Mouse (Mus musculus) hindbrain, embryonic 12.5 days (tissue): ENCODE data around the gene Apbb1. TPM values are rescaled to one million over a fixed set of nuclear protein-coding genes. Genes with fewer than 3 reads are reported as not detected.

Source experiments
- ATAC-seq: fragments of 200-750 bp; cut with Nextera tagmentation; 2 replicates; pipeline ENCODE4 v1.8.0; 2017; ENCODE audit warnings: moderate TSS enrichment; ENCODE audit not compliant: low FRiP score
- H3K27ac ChIP-seq: fragments of 300-500 bp; sonication (generic); 2 replicates; pipeline ENCODE4 v1.5.1; 2016; ENCODE audit warnings: mild to moderate bottlenecking
- H3K27me3 ChIP-seq: fragments of 300-500 bp; sonication (generic); 2 replicates; pipeline ENCODE4 v1.6.1; 2016; ENCODE audit warnings: mild to moderate bottlenecking
- H3K36me3 ChIP-seq: fragments of 300-500 bp; sonication (generic); 2 replicates; pipeline ENCODE4 v1.6.1; 2016; ENCODE audit warnings: mild to moderate bottlenecking
- H3K4me1 ChIP-seq: fragments of 300-500 bp; sonication (generic); 2 replicates; pipeline ENCODE4 v1.6.1; 2016
- H3K4me2 ChIP-seq: fragments of 300-500 bp; sonication (generic); replicated peaks from 2 replicates; pipeline ENCODE4 v1.6.1; 2016; ENCODE audit warnings: mild to moderate bottlenecking
- H3K4me3 ChIP-seq: fragments of 300-500 bp; sonication (generic); 2 replicates; pipeline ENCODE4 v1.5.1; 2016; ENCODE audit warnings: mild to moderate bottlenecking
- H3K9ac ChIP-seq: fragments of 300-500 bp; sonication (generic); 2 replicates; pipeline ENCODE4 v1.6.1; 2016; ENCODE audit warnings: mild to moderate bottlenecking, moderate library complexity
- H3K9me3 ChIP-seq: fragments of 300-500 bp; sonication (generic); replicated peaks from 2 replicates; pipeline ENCODE4 v1.6.1; 2016; ENCODE audit warnings: mild to moderate bottlenecking
- WGBS: fragments of 180-500 bp; shearing (Covaris S2); methylation state at CpG from one replicate; pipeline ENCODE4 v1.1.7; 2016; 5-methylcytosine and 5-hydroxymethylcytosine counted together
- polyA plus RNA-seq: library from polyadenylated mRNA; unstranded; fragments of >200 nt; fragmentation: Nextera tagmentation; extraction: Ambion mirVana; gene quantifications from 2 replicates; pipeline ENCODE4 v1.2.1, GENCODE M21; 2016

Gene Apbb1
- polyA plus RNA-seq, 1 experiment from 2014 or later: 170 TPM

DNA sequence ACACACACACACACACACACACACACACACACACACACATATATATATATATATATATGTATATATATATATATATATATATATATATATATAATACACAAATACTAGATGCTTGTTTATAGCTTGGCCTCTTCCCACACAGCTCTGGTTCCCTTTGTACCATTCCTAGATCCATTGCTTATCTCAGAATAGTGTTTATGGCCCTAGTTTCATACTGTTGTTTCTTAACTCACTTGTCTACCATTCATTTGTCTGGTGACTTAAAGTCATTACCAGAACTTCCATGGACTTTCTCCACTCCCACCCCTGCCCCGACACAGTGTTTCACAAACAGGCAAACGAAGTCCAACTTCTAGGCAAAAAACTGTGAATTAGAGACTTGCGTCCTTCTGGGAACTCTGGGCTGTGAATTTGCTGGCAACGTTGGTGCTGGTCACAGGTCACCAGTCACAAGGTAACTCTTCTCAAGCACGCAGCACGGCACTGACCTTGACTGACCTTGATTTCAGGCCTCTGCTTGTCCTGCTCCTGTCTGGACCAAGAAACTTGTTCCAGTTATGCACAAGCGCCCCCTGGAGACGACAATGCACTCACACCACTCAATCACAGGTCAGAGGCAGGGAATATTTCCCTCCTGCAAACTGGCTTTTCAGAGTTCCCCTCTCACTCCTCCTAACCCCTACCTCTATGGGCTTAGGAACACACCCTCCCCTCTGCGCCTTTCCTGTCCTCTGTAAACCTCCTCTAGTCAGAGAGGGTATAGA is 21.6 kb upstream of the Apbb1 start:
- 36% methylated on average over 9 of the region's 9 CpGs for WGBS
- no peak overlapping the region for H3K4me3 ChIP-seq
- no peaks in the 10 kb centered on the region for H3K27me3 ChIP-seq
- no peaks in the 10 kb centered on the region for H3K4me1 ChIP-seq
- H3K4me2 ChIP-seq: no peak overlapping the region
- H3K27ac ChIP-seq: no peak overlapping the region
- no peaks in the 10 kb centered on the region for H3K36me3 ChIP-seq
- no peak overlapping the region for H3K9ac ChIP-seq
- peak; percentile 71 for ATAC-seq
- no peaks in the 10 kb centered on the region for H3K9me3 ChIP-seq

DNA sequence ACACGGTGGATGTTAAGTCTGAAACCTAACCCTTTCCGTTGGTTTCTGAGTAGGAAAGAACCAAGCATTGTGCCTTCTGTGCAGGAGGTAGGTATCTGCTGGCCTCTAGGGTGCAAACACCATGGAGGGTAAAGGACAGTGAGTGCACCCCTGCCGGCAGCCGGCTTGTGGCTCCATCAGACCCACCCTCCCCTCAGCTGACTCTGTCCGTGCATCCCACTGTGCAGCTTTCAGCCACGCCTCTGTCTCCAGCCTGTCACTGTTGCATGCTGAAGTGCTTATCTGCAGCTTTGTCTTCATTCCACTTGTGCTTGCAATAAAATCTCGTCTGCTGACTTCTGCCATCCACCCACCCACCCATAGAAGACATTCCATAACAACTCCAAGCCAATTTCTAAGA is 8.6 kb upstream of the Apbb1 start:
- Histone ChIP-seq H3K9ac (no peak overlapping the region), H3K27me3 (no peaks in the 10 kb centered on the region), H3K4me3 (no peak overlapping the region), H3K4me2 (no peak overlapping the region), H3K9me3 (no peaks in the 10 kb centered on the region), H3K4me1 (no peaks in the 10 kb centered on the region), H3K36me3 (no peaks in the 10 kb centered on the region), H3K27ac (no peak overlapping the region)
- ATAC-seq: no peak
- 26% methylated on average over 7 of the region's 7 CpGs for WGBS

DNA sequence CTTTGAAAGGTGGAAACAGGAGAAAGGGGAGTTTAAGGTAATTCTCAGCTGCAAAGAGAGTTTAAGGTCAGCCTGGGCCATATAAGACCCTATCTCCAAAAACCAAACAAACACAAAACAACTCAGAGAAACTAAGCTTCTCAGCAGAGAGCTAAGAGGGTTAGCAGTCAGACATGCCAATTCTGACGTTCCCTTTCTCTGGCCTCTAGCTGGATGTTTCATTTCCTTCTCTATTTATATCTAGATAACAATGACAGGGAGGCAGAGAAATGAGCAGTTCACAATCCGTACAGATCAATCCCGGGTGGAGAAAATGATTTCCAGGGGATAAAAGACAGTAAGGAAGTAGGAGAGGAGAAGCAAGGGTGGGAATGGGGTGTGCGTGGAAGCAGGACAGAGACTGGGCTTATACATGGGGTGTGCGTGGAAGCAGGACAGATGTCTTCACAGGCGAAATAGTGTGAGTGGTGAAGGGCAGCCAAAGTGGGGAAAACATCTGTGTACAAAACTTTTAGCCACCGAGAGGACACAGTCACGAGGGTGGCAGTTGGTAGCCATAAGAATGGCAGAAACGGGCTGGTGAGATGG is 7.0 kb upstream of the Apbb1 start:
- no peaks in the 10 kb centered on the region for H3K36me3 ChIP-seq
- H3K27me3 ChIP-seq: no peaks in the 10 kb centered on the region
- no peak overlapping the region for H3K4me3 ChIP-seq
- no peak overlapping the region for H3K4me2 ChIP-seq
- ATAC-seq: no peak
- H3K27ac ChIP-seq: no peak overlapping the region
- WGBS: 75% methylated on average over 9 of the region's 9 CpGs
- H3K9ac ChIP-seq: no peak overlapping the region
- no peaks in the 10 kb centered on the region for H3K4me1 ChIP-seq
- H3K9me3 ChIP-seq: no peaks in the 10 kb centered on the region

DNA sequence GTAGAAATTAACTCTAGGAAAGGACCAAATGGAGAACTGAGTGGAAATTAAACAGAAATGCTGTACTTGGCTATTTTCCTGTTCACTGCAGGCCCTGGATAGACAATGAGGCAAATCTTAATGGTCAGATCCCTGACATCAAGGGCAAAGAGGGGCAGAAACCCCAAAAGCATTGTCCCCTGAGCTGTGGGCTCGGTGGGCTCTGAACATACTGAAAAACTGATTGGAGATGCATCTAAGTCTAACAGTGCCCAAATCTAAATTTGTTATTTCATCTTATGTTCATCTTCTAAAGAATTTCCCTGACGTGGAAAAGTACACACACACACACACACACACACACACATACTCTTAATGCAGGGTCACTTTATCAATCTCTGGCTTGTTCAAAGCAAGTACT is 506 bp upstream of the Apbb1 start:
- peak overlapping the region; percentile 67 for H3K4me2 ChIP-seq
- H3K36me3 ChIP-seq: no peaks in the 10 kb centered on the region
- H3K9me3 ChIP-seq: no peaks in the 10 kb centered on the region
- peak overlapping the region; percentile 97 for H3K27ac ChIP-seq
- WGBS: 58% methylated on average over 2 of the region's 2 CpGs
- peaks cover 29% of the 10 kb centered on the region for H3K4me1 ChIP-seq
- peak overlapping the region; percentile 92; the same call in 1 of the 2 replicates for H3K9ac ChIP-seq
- peak overlapping the region; percentile 77 for H3K4me3 ChIP-seq
- no peak for ATAC-seq
- no peaks in the 10 kb centered on the region for H3K27me3 ChIP-seq

DNA sequence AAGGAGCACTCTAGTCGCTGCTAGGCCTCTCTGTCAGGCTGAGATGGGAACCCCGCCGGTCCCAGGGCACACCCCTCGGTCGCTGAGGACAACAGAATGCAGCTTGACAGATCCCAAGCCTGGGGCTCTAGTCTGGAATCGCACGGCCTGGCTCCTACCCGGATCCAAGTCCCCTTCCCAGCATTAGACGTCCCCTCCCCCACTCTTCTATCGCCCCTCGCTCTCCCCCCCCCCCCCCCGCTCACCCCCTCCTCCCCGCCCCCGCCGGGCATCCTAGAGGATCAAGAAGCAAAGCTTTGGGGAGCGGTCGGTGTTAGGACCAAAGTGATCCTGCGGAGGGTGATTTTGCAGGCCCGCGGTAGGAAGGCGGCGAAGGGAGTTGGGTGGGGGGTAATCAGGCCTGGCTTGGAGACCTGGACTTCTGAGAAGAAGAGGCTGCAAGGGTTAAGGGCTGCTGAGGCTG is 795 bp downstream of the Apbb1 start:
- peak overlapping the region; percentile 67 for H3K4me2 ChIP-seq
- peak overlapping the region; percentile 92 for H3K9ac ChIP-seq
- ATAC-seq: peak; percentile 75
- peaks cover 29% of the 10 kb centered on the region for H3K4me1 ChIP-seq
- WGBS: under 1% methylated on average over 18 of the region's 22 CpGs
- H3K27ac ChIP-seq: peak overlapping the region; percentile 97
- peak overlapping the region; percentile 77 for H3K4me3 ChIP-seq
- H3K36me3 ChIP-seq: no peaks in the 10 kb centered on the region
- H3K27me3 ChIP-seq: no peaks in the 10 kb centered on the region
- no peaks in the 10 kb centered on the region for H3K9me3 ChIP-seq

DNA sequence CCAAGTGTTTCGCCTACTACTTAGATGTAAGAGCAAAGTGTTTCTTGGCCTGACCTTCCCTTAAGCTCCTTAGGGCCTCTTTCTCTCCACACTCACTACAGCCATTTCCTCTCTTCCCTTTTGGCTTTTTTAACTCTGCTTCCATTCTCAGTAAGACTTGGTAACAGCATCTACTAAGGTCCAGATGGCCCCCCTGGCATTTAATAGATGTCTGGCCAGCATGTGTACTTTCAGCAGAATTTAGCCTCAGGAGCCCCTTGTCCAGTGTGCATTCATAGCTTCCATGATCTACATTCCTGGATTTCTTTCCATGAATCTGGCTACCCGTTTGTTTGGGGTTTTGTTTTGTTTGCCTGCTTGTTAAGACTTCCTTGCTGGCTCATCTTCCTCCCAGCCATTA is 3.0 kb downstream of the Apbb1 start:
- WGBS: 81% methylated on average over 2 of the region's 2 CpGs
- no peak overlapping the region for H3K9ac ChIP-seq
- H3K9me3 ChIP-seq: no peaks in the 10 kb centered on the region
- H3K4me2 ChIP-seq: no peak overlapping the region
- no peak for ATAC-seq
- no peak overlapping the region for H3K4me3 ChIP-seq
- no peak overlapping the region for H3K27ac ChIP-seq
- peaks cover 11% of the 10 kb centered on the region for H3K36me3 ChIP-seq
- peaks cover 38% of the 10 kb centered on the region for H3K4me1 ChIP-seq
- H3K27me3 ChIP-seq: no peaks in the 10 kb centered on the region

DNA sequence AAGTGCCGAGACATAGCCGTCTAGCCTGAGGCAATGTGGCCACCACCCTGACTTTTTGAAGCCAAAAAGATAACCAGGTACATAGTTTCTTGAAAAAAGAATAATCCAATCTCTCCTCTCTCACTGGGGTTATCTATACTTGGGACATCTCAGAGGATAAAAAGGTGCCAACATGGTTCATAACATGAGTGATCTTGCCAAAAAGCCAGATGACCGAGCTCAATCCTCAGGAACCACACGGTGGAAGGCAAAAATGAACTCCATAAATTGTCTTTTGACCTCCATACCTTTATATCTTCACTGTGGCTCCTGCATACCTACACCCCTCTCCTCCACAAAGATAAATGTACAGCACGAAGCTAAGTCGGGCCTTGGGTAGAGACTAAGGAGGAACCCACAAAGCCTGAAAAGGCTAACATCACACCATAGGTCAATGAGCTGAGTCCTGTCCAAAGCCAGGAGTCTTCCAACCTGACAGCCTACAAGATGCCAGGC is 4.0 kb downstream of the Apbb1 start:
- ATAC-seq: no peak
- no peaks in the 10 kb centered on the region for H3K27me3 ChIP-seq
- H3K27ac ChIP-seq: no peak overlapping the region
- peaks cover 20% of the 10 kb centered on the region for H3K36me3 ChIP-seq
- H3K4me1 ChIP-seq: peaks cover 40% of the 10 kb centered on the region
- H3K9ac ChIP-seq: no peak overlapping the region
- no peak overlapping the region for H3K4me2 ChIP-seq
- H3K9me3 ChIP-seq: no peaks in the 10 kb centered on the region
- H3K4me3 ChIP-seq: no peak overlapping the region
- 93% methylated on average over 6 of the region's 6 CpGs for WGBS

DNA sequence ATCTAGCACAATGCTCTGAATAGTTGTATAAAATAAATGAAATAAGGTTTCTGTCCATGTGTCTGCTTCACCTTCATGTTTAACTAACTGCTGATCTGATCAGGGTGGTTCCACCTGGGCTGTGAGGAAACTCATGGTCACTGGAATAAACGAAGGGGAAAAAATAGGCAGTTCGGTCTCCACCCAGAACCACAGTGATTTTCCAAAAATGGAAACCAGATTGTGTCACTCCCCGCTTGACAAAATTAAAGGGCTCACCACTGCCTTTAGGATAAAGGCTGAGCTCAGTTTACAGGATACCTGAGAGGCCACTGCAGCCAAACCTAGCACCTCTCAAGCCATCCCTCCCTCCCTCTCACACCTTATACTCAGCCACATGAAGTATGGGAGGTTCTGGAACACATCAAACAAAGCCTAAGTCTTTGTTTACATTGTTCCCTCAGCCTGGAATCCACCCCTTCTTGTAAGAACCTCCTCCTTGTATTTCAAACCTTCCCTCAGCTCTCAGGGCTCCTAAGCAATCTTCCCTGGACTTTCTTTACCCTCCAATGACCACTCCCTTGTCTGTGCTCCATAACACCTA is 5.2 kb downstream of the Apbb1 start:
- H3K4me3 ChIP-seq: no peak overlapping the region
- no peak for ATAC-seq
- H3K4me2 ChIP-seq: no peak overlapping the region
- H3K27me3 ChIP-seq: no peaks in the 10 kb centered on the region
- peaks cover 35% of the 10 kb centered on the region for H3K4me1 ChIP-seq
- H3K9ac ChIP-seq: no peak overlapping the region
- no peaks in the 10 kb centered on the region for H3K9me3 ChIP-seq
- peaks cover 21% of the 10 kb centered on the region for H3K36me3 ChIP-seq
- WGBS: 81% methylated on average over 3 of the region's 3 CpGs
- no peak overlapping the region for H3K27ac ChIP-seq

DNA sequence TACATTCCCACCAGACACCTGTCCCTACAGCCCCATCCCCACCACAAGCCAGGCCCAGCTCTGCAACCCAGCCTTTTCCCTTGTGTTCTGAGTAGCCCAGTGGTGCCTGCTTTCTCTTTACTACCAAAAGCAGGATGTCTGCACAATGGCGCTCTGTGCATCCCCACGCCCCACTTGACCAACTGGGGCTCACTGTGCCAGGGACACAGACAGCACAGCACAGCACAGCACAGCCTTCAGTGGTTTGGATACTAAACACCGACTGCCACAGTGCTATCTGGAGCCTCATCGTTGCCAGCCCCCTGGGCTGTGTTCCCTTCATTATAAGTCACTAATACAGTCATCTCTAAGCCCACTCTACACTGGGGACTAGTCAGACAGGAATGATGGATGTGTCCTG is 6.9 kb downstream of the Apbb1 start:
- no peak for ATAC-seq
- H3K9ac ChIP-seq: no peak overlapping the region
- no peak overlapping the region for H3K4me2 ChIP-seq
- no peaks in the 10 kb centered on the region for H3K9me3 ChIP-seq
- H3K36me3 ChIP-seq: peaks cover 21% of the 10 kb centered on the region
- 86% methylated on average over 4 of the region's 4 CpGs for WGBS
- H3K4me3 ChIP-seq: no peak overlapping the region
- H3K27me3 ChIP-seq: no peaks in the 10 kb centered on the region
- H3K4me1 ChIP-seq: peaks cover 43% of the 10 kb centered on the region
- no peak overlapping the region for H3K27ac ChIP-seq

DNA sequence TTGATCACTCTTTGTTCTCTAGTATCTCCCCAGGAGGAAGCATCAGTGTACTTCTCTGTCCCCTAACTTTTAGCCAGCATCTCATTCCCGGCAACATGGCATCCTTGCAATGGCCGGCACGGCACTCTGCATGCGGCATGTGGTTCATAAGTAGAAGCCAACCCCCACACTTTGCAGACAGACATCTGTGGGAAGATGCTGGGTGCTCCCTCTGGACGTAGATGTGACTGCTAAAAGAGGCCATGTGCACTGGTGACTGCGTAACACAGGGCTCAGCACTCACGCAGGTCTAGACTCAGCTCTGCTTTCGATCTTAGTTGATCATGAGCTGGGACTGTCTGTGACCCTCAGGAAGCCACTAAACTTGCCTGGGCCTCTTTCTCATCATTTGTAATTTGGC is 8.5 kb downstream of the Apbb1 start:
- ATAC-seq: no peak
- H3K9me3 ChIP-seq: no peaks in the 10 kb centered on the region
- 91% methylated on average over 8 of the region's 8 CpGs for WGBS
- no peak overlapping the region for H3K27ac ChIP-seq
- no peak overlapping the region for H3K9ac ChIP-seq
- H3K27me3 ChIP-seq: no peaks in the 10 kb centered on the region
- H3K4me1 ChIP-seq: peaks cover 42% of the 10 kb centered on the region
- no peak overlapping the region for H3K4me3 ChIP-seq
- no peak overlapping the region for H3K4me2 ChIP-seq
- peaks cover 21% of the 10 kb centered on the region for H3K36me3 ChIP-seq

DNA sequence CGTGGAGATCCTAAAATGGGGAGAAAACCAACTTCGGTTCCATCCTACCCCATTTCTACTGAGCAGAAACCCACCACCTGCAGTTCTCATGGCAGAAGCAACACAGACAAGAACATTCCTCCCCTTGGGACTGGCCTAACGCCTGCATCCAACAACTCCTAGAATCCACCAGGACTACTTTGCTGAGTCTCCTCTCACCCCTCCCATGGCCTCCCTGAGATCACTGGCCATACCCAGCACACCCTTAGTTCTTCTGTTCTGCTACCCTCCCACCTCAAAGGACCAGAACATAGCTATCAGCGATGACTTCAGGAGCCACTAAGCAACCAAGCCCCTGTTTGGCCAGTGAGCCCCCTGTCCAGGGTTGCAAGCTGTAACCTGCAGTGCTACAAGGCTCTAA is 10.7 kb downstream of the Apbb1 start:
- WGBS: 81% methylated on average over 4 of the region's 4 CpGs
- Histone ChIP-seq H3K4me3 (no peak overlapping the region), H3K4me1 (peaks cover 42% of the 10 kb centered on the region), H3K36me3 (peaks cover 42% of the 10 kb centered on the region), H3K4me2 (no peak overlapping the region), H3K9ac (no peak overlapping the region; the same call in 1 of the 2 replicates), H3K27me3 (no peaks in the 10 kb centered on the region), H3K9me3 (no peaks in the 10 kb centered on the region), H3K27ac (peak overlapping the region; percentile 90)
- no peak for ATAC-seq
